Mouse (Mus musculus) lung, postnatal 0 days (tissue): ENCODE measurements at regions not wholly inside any gene's neighbourhood (a gene's known extent, or its start where the extent isn't known, plus 50 kb on each side); places are given as distances from the start of the nearest gene placed in this dataset.

Source experiments
- CTCF ChIP-seq: IDR thresholded peaks from 2 replicates; pipeline ENCODE4 v1.5.1; 2016; ENCODE audit warnings: antibody characterized with exemption, mild to moderate bottlenecking
- EP300 ChIP-seq: IDR thresholded peaks from 2 replicates; pipeline ENCODE4 v1.6.1; 2016; ENCODE audit warnings: antibody characterized with exemption, mild to moderate bottlenecking, control low read depth

- TF ChIP-seq CTCF (peak; percentile 93), EP300 (no peak)
Observed at GRCm38 (mm10) chr13:47666956-47667701, 544.7 kb downstream of the Rnf144b start.
